Mouse (Mus musculus): ENCODE data around the gene Lrrc4c. TPM values are rescaled to one million over a fixed set of nuclear protein-coding genes. Genes with fewer than 3 reads are reported as not detected.

The Lrrc4c gene
- polyA plus RNA-seq, 1 experiment: 0.25 TPM

- no peak for DNase-seq (ENCODE audit: low read depth, low spot score)
- WGBS: 92% methylated on average over 1 of the region's 1 CpGs
Measured at GRCm38 (mm10) chr2:97434140-97434539, 1116.2 kb downstream of the Lrrc4c start.

- 58% methylated on average over 2 of the region's 2 CpGs for WGBS
- no peak for DNase-seq (ENCODE audit: low read depth, low spot score)
Measured at GRCm38 (mm10) chr2:97435616-97436015, 1117.6 kb downstream of the Lrrc4c start.

GRCm38 (mm10) chr2:97437767-97438166, 1119.8 kb downstream of the Lrrc4c start:
- DNase-seq (ENCODE audit: low read depth, low spot score): no peak

GRCm38 (mm10) chr2:97463573-97463972, 1145.6 kb downstream of the Lrrc4c start:
- DNase-seq (ENCODE audit: low read depth, low spot score): no peak

- 2% methylated on average over 25 of the region's 25 CpGs for WGBS
- no peak for DNase-seq (ENCODE audit: low read depth, low spot score)
Measured at GRCm38 (mm10) chr2:97466243-97466793, 1148.3 kb downstream of the Lrrc4c start.

- 2% methylated on average over 26 of the region's 26 CpGs for WGBS
- no peak for DNase-seq (ENCODE audit: low read depth, low spot score)
Measured at GRCm38 (mm10) chr2:97467031-97467549, 1149.1 kb downstream of the Lrrc4c start.

GRCm38 (mm10) chr2:97467664-97468063, 1149.7 kb downstream of the Lrrc4c start:
- WGBS: 15% methylated on average over 8 of the region's 8 CpGs
- no peak for DNase-seq (ENCODE audit: low read depth, low spot score)

- WGBS: 42% methylated on average over 5 of the region's 5 CpGs
- no peak for DNase-seq (ENCODE audit: low read depth, low spot score)
Measured at GRCm38 (mm10) chr2:97468372-97468771, 1150.4 kb downstream of the Lrrc4c start.

GRCm38 (mm10) chr2:97469396-97469795, 1151.4 kb downstream of the Lrrc4c start:
- DNase-seq (ENCODE audit: low read depth, low spot score): no peak
- 30% methylated on average over 2 of the region's 2 CpGs for WGBS

- WGBS: 74% methylated on average over 10 of the region's 10 CpGs
- DNase-seq (ENCODE audit: low read depth, low spot score): no peak
Measured at GRCm38 (mm10) chr2:97478175-97478924, 1160.4 kb downstream of the Lrrc4c start.

GRCm38 (mm10) chr2:97478925-97479298, 1160.9 kb downstream of the Lrrc4c start:
- WGBS: 75% methylated on average over 4 of the region's 4 CpGs
- DNase-seq (ENCODE audit: low read depth, low spot score): no peak

- DNase-seq (ENCODE audit: low read depth, low spot score): no peak
- 76% methylated on average over 1 of the region's 1 CpGs for WGBS
Measured at GRCm38 (mm10) chr2:97484990-97485389, 1167.0 kb downstream of the Lrrc4c start.

- no peak for DNase-seq (ENCODE audit: low read depth, low spot score)
- 56% methylated on average over 2 of the region's 2 CpGs for WGBS
Measured at GRCm38 (mm10) chr2:97485609-97486008, 1167.6 kb downstream of the Lrrc4c start.

GRCm38 (mm10) chr2:97487567-97487966, 1169.6 kb downstream of the Lrrc4c start:
- 77% methylated on average over 5 of the region's 5 CpGs for WGBS
- no peak for DNase-seq (ENCODE audit: low read depth, low spot score)

- DNase-seq (ENCODE audit: low read depth, low spot score): no peak
Measured at GRCm38 (mm10) chr2:97497069-97497468, 1179.1 kb downstream of the Lrrc4c start.

- WGBS: 73% methylated on average over 1 of the region's 1 CpGs
- no peak for DNase-seq (ENCODE audit: low read depth, low spot score)
Measured at GRCm38 (mm10) chr2:97502501-97502900, 1184.5 kb downstream of the Lrrc4c start.

- no peak for DNase-seq (ENCODE audit: low read depth, low spot score)
- 57% methylated on average over 5 of the region's 5 CpGs for WGBS
Measured at GRCm38 (mm10) chr2:97504902-97505301, 1186.9 kb downstream of the Lrrc4c start.

GRCm38 (mm10) chr2:97524256-97524922, 1206.4 kb downstream of the Lrrc4c start:
- 63% methylated on average over 2 of the region's 2 CpGs for WGBS
- DNase-seq (ENCODE audit: low read depth, low spot score): no peak

- DNase-seq (ENCODE audit: low read depth, low spot score): no peak
- 79% methylated on average over 2 of the region's 2 CpGs for WGBS
Measured at GRCm38 (mm10) chr2:97525107-97525506, 1207.1 kb downstream of the Lrrc4c start.

- DNase-seq (ENCODE audit: low read depth, low spot score): no peak
- 22% methylated on average over 4 of the region's 4 CpGs for WGBS
Measured at GRCm38 (mm10) chr2:97530622-97531021, 1212.7 kb downstream of the Lrrc4c start.

Data from large intestine, adult 2 months (tissue).